ENCODE assay signal across 13 mouse cellular contexts in genomic region chr16:92037891-92038607, GRCm38 (mm10). TPM values are rescaled to one million over a fixed set of nuclear protein-coding genes. Genes with fewer than 3 reads are reported as not detected.
DNase-seq lines count a peak whose midpoint lies in the region; ATAC-seq lines count a peak whose summit lies in the region.
"Had no signal": no experiment of that assay in that cellular context is flagged by ENCODE, and none has a peak within 500 bp of the region (broad histone marks: within the 10 kb centered on the region; RNA-seq: fewer than 3 reads in every experiment).

No protein-coding gene starts in this region.

- peak; percentile 92 for ATAC-seq in granulocyte monocyte progenitor cell, adult 5-6 weeks (replicated peaks; ENCODE audit: poor library complexity, severe bottlenecking)
- ATAC-seq in megakaryocyte progenitor cell, adult 5-6 weeks (replicated peaks; ENCODE audit: poor library complexity): peak; percentile 88
- ATAC-seq: CD4-positive, CD25-positive, alpha-beta regulatory T cell, adult 4 months; Patski had no signal

- peak; percentile 23 for DNase-seq in lung, postnatal 36 days
- DNase-seq in lung, postnatal 4 days: no peak
- DNase-seq in thymus, postnatal 36 days: peak; percentile 47 to 64
- no peak for DNase-seq in layer of hippocampus, adult 9-11 months
- no peak for DNase-seq in testis, postnatal 14 days (ENCODE audit: low spot score)
- no peak for DNase-seq in spleen, postnatal 4 days (ENCODE audit: low spot score in 2 of 2)
- DNase-seq: cerebellum, adult 9-11 months; gastrocnemius, postnatal 36 days; lung, embryonic 14.5 days had no signal

RNA-seq across cellular contexts. Expression of gene Mrps6, which starts 20.0 kb away (rescaled TPM):
- 32.7 and 41.0 TPM in 2 replicates for total RNA-seq in granulocyte monocyte progenitor cell, adult 5-6 weeks (2014; fragmentation: Nextera tagmentation)
- total RNA-seq in granulocyte monocyte progenitor cell, adult 5-6 weeks (2017): 14.4 and 15.5 TPM in 2 replicates
- total RNA-seq in megakaryocyte progenitor cell, adult 5-6 weeks (2015): 28.2 and 30.8 TPM in 2 replicates
- total RNA-seq in megakaryocyte progenitor cell, adult 5-6 weeks (2017): 24.7 and 29.2 TPM in 2 replicates

RNA-seq across cellular contexts. Expression of gene Gm49711, which starts 20.1 kb away (rescaled TPM):
- total RNA-seq in granulocyte monocyte progenitor cell, adult 5-6 weeks (2014; fragmentation: Nextera tagmentation): not detected in 2 replicates
- not detected in 2 replicates for total RNA-seq in granulocyte monocyte progenitor cell, adult 5-6 weeks (2017)
- not detected in 2 replicates for total RNA-seq in megakaryocyte progenitor cell, adult 5-6 weeks (2015)
- total RNA-seq in megakaryocyte progenitor cell, adult 5-6 weeks (2017): not detected in 2 replicates
- total RNA-seq: gastrocnemius, postnatal 36 days had no signal

RNA-seq across cellular contexts. Expression of gene Slc5a3, which starts 20.1 kb away (rescaled TPM):
- total RNA-seq in granulocyte monocyte progenitor cell, adult 5-6 weeks (2014; fragmentation: Nextera tagmentation): 5.1 and 5.3 TPM in 2 replicates
- total RNA-seq in granulocyte monocyte progenitor cell, adult 5-6 weeks (2017): 3.3 and 4.1 TPM in 2 replicates
- total RNA-seq in megakaryocyte progenitor cell, adult 5-6 weeks (2015): 2.9 and 3.0 TPM in 2 replicates
- 3.1 and 4.7 TPM in 2 replicates for total RNA-seq in megakaryocyte progenitor cell, adult 5-6 weeks (2017)

Comparison
In these comparisons a context has a peak if more than half of its experiments do, and no peak if none do; other contexts are left out.
1. DNase-seq: peak in lung, postnatal 36 days (single experiment) and thymus, postnatal 36 days (2 of 2); none in lung, postnatal 4 days (0 of 2), layer of hippocampus, adult 9-11 months (single experiment), testis, postnatal 14 days (single experiment) and spleen, postnatal 4 days (0 of 2).